Mouse (Mus musculus) skeletal muscle tissue, postnatal 0 days (tissue): ENCODE measurements around the gene Gde1. TPM values are rescaled to one million over a fixed set of nuclear protein-coding genes. Genes with fewer than 3 reads are reported as not detected.

Experiments used
- polyA plus RNA-seq: library from polyadenylated mRNA; unstranded; fragments of >200 nt; fragmentation: Nextera tagmentation; extraction: Ambion mirVana; gene quantifications from 2 replicates; pipeline ENCODE4 v1.2.1, GENCODE M21; 2015

The Gde1 gene
- 62.2 and 62.9 TPM in 2 replicates for polyA plus RNA-seq

DNA sequence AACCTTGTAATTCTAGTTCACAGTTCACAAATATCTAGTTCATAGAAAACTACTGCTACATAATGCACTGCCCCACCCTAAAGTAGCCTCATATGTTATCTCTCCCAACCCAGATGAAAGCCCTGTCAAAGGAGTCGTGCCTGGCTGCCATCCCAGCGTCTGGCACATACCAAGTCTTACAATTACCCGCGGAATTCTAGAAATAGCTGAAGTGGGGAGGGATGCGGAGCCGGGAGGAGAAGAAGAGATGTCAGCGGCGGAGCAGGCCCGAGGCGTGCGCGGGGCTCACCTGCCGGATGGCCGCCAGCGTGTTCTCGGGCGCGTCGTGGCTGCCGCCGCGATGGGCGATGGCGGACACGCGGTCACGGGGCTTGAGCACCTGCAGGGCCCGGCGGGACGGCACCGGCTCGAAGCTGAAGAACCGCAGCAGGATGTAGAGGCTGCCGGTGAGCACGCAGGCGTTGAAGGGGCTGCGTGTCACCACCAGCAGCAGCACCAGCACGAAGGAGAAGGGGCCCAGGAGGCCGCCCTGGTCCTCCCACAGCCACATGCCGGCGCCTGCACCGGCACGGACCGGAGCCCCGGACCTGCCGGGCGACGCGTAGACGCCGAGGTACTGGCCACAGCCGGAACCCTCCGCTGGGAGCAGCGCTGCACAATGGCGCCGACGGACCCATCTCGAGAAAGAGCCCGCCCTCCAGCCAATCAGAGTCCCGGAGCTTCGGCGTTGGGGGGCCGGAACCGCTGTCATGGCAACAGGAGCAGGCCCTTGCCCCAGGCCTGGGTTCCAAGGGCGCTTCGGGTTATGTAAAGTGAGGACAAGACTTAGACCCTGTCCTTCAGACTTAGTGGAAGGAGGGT is at the start of gene Gde1:
Gde1 (minus strand) TSS at position 678 of the 861 bp plus-strand sequence.

DNA sequence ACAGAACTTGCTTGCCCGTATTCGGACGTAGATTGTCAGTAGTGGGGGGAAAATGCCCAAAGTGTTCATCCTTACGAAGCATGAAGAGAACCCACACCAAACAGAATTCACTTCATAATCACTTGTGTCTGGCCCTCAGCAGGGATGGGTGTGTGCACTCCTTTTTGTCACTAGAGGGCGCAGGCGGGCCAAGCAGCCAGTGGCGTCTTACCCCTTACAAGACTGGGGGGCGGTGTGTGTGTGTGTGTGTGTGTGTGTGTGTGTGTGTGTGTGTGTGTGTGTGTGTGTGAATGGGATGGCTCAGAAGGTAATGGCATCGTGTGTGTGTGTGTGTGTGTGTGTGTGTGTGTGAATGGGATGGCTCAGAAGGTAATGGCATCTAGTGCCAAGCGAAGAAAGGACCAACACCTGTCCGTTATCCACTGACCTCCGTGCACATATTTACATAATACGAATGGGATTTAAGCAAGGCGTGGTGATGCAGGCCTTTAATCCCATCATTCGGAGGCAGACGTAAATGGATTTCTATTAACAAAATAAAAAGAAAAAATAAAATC is 34.5 kb upstream of the Gde1 start, which contains the start of gene Vps35l:
Vps35l (plus strand) TSS at position 252 of the 557 bp plus-strand sequence.

GRCm38 (mm10) chr7:118712228-118713173 is 6.9 kb upstream of the Gde1 start, which contains the start of gene Ccp110:
Gene Ccp110, plus strand, starts transcription at chr7:118712552.

Other genes with a start within 250 kb of the Gde1 start
- gene Itpripl2, start 213.8 kb downstream of the Gde1 start, polyA plus RNA-seq, result 4.4 and 5.7 TPM in 2 replicates
- gene Coq7, start 172.4 kb downstream of the Gde1 start, polyA plus RNA-seq, result 134 and 156 TPM in 2 replicates
- gene Tmc7, start 121.0 kb downstream of the Gde1 start, polyA plus RNA-seq, result 2.4 and 2.7 TPM in 2 replicates
- gene Tmc5, start 108.5 kb downstream of the Gde1 start, polyA plus RNA-seq, result 0.19 and 0.29 TPM in 2 replicates
- gene Ccp110, start 6.8 kb upstream of the Gde1 start, polyA plus RNA-seq, result 2.6 and 2.9 TPM in 2 replicates
- gene Vps35l, start 34.4 kb upstream of the Gde1 start, polyA plus RNA-seq, result 37.3 and 38.5 TPM in 2 replicates
- gene Iqck, start 150.0 kb upstream of the Gde1 start, polyA plus RNA-seq, result 1.5 and 1.7 TPM in 2 replicates
- 40.2 and 42.6 TPM in 2 replicates for gene Knop1, start 150.5 kb upstream of the Gde1 start, polyA plus RNA-seq